Mouse (Mus musculus): ENCODE results near the gene 2810408A11Rik. TPM values are rescaled to one million over a fixed set of nuclear protein-coding genes. Genes with fewer than 3 reads are reported as not detected.

2810408A11Rik gene
- total RNA-seq, 4 experiments from 2014 or later, result 0.39 to 1.1 (median 0.56) TPM

DNA sequence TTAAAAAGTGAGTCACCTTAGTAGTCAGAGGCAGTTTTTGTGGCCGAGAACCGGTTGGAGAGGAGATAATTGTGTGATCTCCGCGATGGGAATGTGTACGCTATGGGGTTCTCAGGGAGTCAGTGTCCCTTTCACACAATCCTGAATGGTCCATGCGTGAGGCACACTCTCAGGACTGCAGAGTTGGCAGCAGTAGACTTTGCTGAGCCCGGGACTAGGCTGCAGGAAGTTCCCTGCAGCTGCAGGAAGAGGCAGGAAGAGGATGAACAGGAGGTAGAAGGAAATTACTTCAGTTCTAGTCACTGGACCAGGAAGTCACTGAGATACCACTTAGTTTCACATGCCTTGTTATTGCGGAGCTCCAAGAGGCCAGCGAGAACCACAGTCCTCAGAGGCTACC is 51.7 kb downstream of the 2810408A11Rik start:
- no peak for DNase-seq (ENCODE audit: low spot score in 2 of 2)

DNA sequence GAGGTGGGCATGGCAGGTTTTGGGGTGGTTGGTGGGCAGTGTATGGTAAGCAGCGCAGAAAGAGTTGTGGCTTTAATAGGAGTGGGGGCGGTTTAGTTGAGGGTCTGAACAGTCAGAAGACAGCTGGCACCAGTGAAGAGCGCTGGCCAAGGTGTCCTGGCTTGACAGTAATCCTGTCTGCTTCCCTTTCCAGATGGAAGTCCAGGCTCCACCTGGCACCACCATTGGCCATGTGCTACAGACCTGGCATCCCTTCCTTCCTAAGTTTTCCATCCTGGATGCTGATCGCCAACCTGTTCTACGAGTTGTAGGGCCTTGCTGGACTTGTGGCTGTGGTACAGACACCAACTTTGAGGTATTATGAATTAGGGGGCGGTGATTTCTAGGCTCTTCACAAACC is 52.8 kb downstream of the 2810408A11Rik start:
- DNase-seq (ENCODE audit: low spot score in 2 of 2), result no peak

Small RNA genes within 50 kb of the gene (microRNA-seq; reads per million reads assigned to microRNA genes)
- gene Mir6924, result 0 reads per million in 2 experiments

Other genes with a start within 250 kb of the 2810408A11Rik start
- gene Sox15, start 245.7 kb downstream of the 2810408A11Rik start, total RNA-seq (2022), result under 1 TPM in 1 of 4 experiments, not detected in 3; 0.46 TPM
- 10 to 100 TPM; 59.3 to 68.7 (median 61.4) TPM for gene Mpdu1, start 238.3 kb downstream of the 2810408A11Rik start, total RNA-seq (2022)
- 10 to 100 TPM; 14.1 to 63.3 (median 34.2) TPM for gene Cd68, start 234.8 kb downstream of the 2810408A11Rik start, total RNA-seq (2022)
- gene Eif4a1, start 228.6 kb downstream of the 2810408A11Rik start, total RNA-seq (2022), result 100 to 1,000 TPM; 268 to 307 (median 295) TPM
- 10 to 100 TPM; 72.6 to 96.8 (median 83.6) TPM for gene Senp3, start 218.9 kb downstream of the 2810408A11Rik start, total RNA-seq (2022)
- 1 to 10 TPM; 2.5 to 4.2 (median 3.2) TPM for gene Tnfsf13, start 215.2 kb downstream of the 2810408A11Rik start, total RNA-seq (2022)
- gene Tnfsf12, start 205.1 kb downstream of the 2810408A11Rik start, total RNA-seq (2022), result 10 to 100 TPM; 10.2 to 15.1 (median 11.7) TPM
- 1 to 10 TPM; 1.5 to 2.0 (median 1.8) TPM for gene Tnfsfm13, start 204.9 kb downstream of the 2810408A11Rik start, total RNA-seq (2022)
- gene Polr2a, start 142.3 kb downstream of the 2810408A11Rik start, total RNA-seq (2022), result 10 to 100 TPM; 48.6 to 56.4 (median 51.3) TPM
- gene Slc35g3, start 139.0 kb downstream of the 2810408A11Rik start, total RNA-seq (2022), result not detected
- gene Zbtb4, start 135.1 kb downstream of the 2810408A11Rik start, total RNA-seq (2022), result 100 to 1,000 TPM; 138 to 158 (median 147) TPM
- gene Chrnb1, start 105.0 kb downstream of the 2810408A11Rik start, total RNA-seq (2022), result 1 to 10 TPM in 2 of 4 experiments, under 1 TPM in 2; 0.51 to 1.2 (median 0.92) TPM
- gene Fgf11, start 99.1 kb downstream of the 2810408A11Rik start, total RNA-seq (2022), result 10 to 100 TPM; 18.8 to 22.3 (median 19.7) TPM
- under 1 TPM in 2 of 4 experiments, not detected in 2; 0.16 to 0.20 TPM for gene Tmem102, start 95.4 kb downstream of the 2810408A11Rik start, total RNA-seq (2022)
- not detected for gene Gm39566, start 85.7 kb downstream of the 2810408A11Rik start, total RNA-seq (2022)
- gene Spem2, start 82.5 kb downstream of the 2810408A11Rik start, total RNA-seq (2022), result not detected
- gene Spem1, start 78.8 kb downstream of the 2810408A11Rik start, total RNA-seq (2022), result under 1 TPM in 3 of 4 experiments, not detected in 1; 0.43 to 0.74 (median 0.49) TPM
- 100 to 1,000 TPM; 217 to 228 (median 217) TPM for gene Nlgn2, start 63.2 kb downstream of the 2810408A11Rik start, total RNA-seq (2022)
- gene Tmem256, start 62.5 kb downstream of the 2810408A11Rik start, total RNA-seq (2022), result 100 to 1,000 TPM; 117 to 147 (median 123) TPM
- gene Plscr3, start 54.6 kb downstream of the 2810408A11Rik start, total RNA-seq (2022), result 10 to 100 TPM; 16.0 to 20.0 (median 18.6) TPM
- under 1 TPM in 3 of 4 experiments, not detected in 1; 0.26 to 0.46 (median 0.30) TPM for gene Tnk1, start 42.3 kb downstream of the 2810408A11Rik start, total RNA-seq (2022)
- not detected for gene Tmem95, start 23.0 kb downstream of the 2810408A11Rik start, total RNA-seq (2022)
- gene Kctd11, start 19.6 kb downstream of the 2810408A11Rik start, total RNA-seq (2022), result 1 to 10 TPM; 1.0 to 2.0 (median 1.2) TPM
- not detected for gene Acap1, start 5.4 kb downstream of the 2810408A11Rik start, total RNA-seq (2022)
- 100 to 1,000 TPM in 3 of 4 experiments, 10 to 100 TPM in 1; 97.6 to 122 (median 112) TPM for gene Neurl4, start 85 bp upstream of the 2810408A11Rik start, total RNA-seq (2022)
- 10 to 100 TPM; 27.1 to 37.6 (median 32.4) TPM for gene Gps2, start 12.9 kb upstream of the 2810408A11Rik start, total RNA-seq (2022)
- gene Eif5a, start 21.0 kb upstream of the 2810408A11Rik start, total RNA-seq (2022), result 100 to 1,000 TPM; 413 to 430 (median 416) TPM
- 1 to 10 TPM; 5.1 to 9.6 (median 6.1) TPM for gene Ybx2, start 34.8 kb upstream of the 2810408A11Rik start, total RNA-seq (2022)
- 1 to 10 TPM; 4.8 to 5.4 (median 5.1) TPM for gene Slc2a4, start 47.2 kb upstream of the 2810408A11Rik start, total RNA-seq (2022)
- gene Cldn7, start 63.8 kb upstream of the 2810408A11Rik start, total RNA-seq (2022), result not detected
- gene Ctdnep1, start 80.2 kb upstream of the 2810408A11Rik start, total RNA-seq (2022), result 100 to 1,000 TPM; 108 to 126 (median 118) TPM
- 100 to 1,000 TPM in 1 of 4 experiments, 10 to 100 TPM in 3; 78.7 to 101 (median 87.1) TPM for gene Elp5, start 81.5 kb upstream of the 2810408A11Rik start, total RNA-seq (2022)
- gene Gabarap, start 90.2 kb upstream of the 2810408A11Rik start, total RNA-seq (2022), result 100 to 1,000 TPM; 218 to 247 (median 236) TPM
- gene Phf23, start 94.8 kb upstream of the 2810408A11Rik start, total RNA-seq (2022), result 10 to 100 TPM; 49.6 to 59.9 (median 51.8) TPM
- gene Dvl2, start 99.6 kb upstream of the 2810408A11Rik start, total RNA-seq (2022), result 10 to 100 TPM; 28.0 to 36.9 (median 32.9) TPM
- gene Acadvl, start 114.4 kb upstream of the 2810408A11Rik start, total RNA-seq (2022), result 10 to 100 TPM; 57.9 to 68.3 (median 61.2) TPM
- 100 to 1,000 TPM; 721 to 849 (median 797) TPM for gene Dlg4, start 116.0 kb upstream of the 2810408A11Rik start, total RNA-seq (2022)
- gene Asgr1, start 153.1 kb upstream of the 2810408A11Rik start, total RNA-seq (2022), result 1 to 10 TPM in 2 of 4 experiments, under 1 TPM in 2; 0.77 to 2.4 (median 1.5) TPM
- not detected for gene Asgr2, start 191.7 kb upstream of the 2810408A11Rik start, total RNA-seq (2022)
- gene Mgl2, start 229.3 kb upstream of the 2810408A11Rik start, total RNA-seq (2022), result 1 to 10 TPM in 1 of 4 experiments, under 1 TPM in 3; 0.57 to 1.1 (median 0.76) TPM